10 mouse cellular contexts compared by ENCODE assay signal in genomic region chr12:57179465-57180188, GRCm38 (mm10). TPM values are rescaled to one million over a fixed set of nuclear protein-coding genes. Genes with fewer than 3 reads are reported as not detected.
A peak's percentile ranks its signal among the peaks of the same experiment; 100 is the strongest.
DNase-seq lines count a peak whose midpoint lies in the region; ATAC-seq and TF ChIP-seq lines count a peak whose summit lies in the region.
"Had no signal": no experiment of that assay in that cellular context is flagged by ENCODE, and none has a peak within 500 bp of the region (broad histone marks: within the 10 kb centered on the region; RNA-seq: fewer than 3 reads in every experiment).

No protein-coding gene starts in this region.

- H3K9me3 ChIP-seq in intestine, embryonic 16.5 days (ENCODE audit: control insufficient read depth, low read length): no peaks in the 10 kb centered on the region

- H3K27ac ChIP-seq in gastrocnemius, adult 2 months: peak overlapping the region; percentile 49
- H3K27ac ChIP-seq in intestine, embryonic 16.5 days (ENCODE audit: low read length): no peak overlapping the region

- H3K9ac ChIP-seq in intestine, embryonic 16.5 days (ENCODE audit: low read depth, low read length): no peak overlapping the region

- peak overlapping the region; percentile 15; the same call in 1 of the 2 replicates for H3K4me3 ChIP-seq in gastrocnemius, adult 2 months
- H3K4me3 ChIP-seq in intestine, embryonic 16.5 days (ENCODE audit: low read length): no peak overlapping the region

- H3K4me1 ChIP-seq in intestine, embryonic 16.5 days (ENCODE audit: control insufficient read depth, insufficient read depth, low read length): no peaks in the 10 kb centered on the region

- no peak for ATAC-seq in intestine, embryonic 16.5 days
- ATAC-seq: CD4-positive, CD25-positive, alpha-beta regulatory T cell, adult 4 months had no signal

- no peak overlapping the region for H3K4me2 ChIP-seq in intestine, embryonic 16.5 days (ENCODE audit: low read depth, low read length)

- intact Hi-C loops in gastrocnemius, adult 2 months (cut with DNase I): no loop called here

- TF ChIP-seq CTCF in gastrocnemius, adult 2 months (IDR thresholded peaks at IDR 0.05): no peak

- WGBS in intestine, embryonic 16.5 days: 41% methylated on average over 5 of the region's 5 CpGs

- peak; percentile 40 for DNase-seq in gastrocnemius, adult 2 months
- no peak for DNase-seq in gastrocnemius, postnatal 10 days
- DNase-seq in Muller cell, postnatal 12 days (ENCODE audit: inconsistent ontology term): peak; percentile 54
- DNase-seq in heart, adult 8-10 months (ENCODE audit: low spot score): peak; percentile 35
- DNase-seq in lung, postnatal 36 days: peak; percentile 27
- no peak for DNase-seq in ovary, postnatal 14 days (ENCODE audit: low spot score)
- no peak for DNase-seq in spleen, postnatal 36 days (ENCODE audit: low spot score in 2 of 2)

- no peaks in the 10 kb centered on the region; the same call in 1 of the 2 replicates for H3K27me3 ChIP-seq in intestine, embryonic 16.5 days (replicated peaks; ENCODE audit: control insufficient read depth, insufficient read depth, low read length)

- H3K36me3 ChIP-seq in intestine, embryonic 16.5 days (ENCODE audit: control insufficient read depth, insufficient read depth, low read length): no peaks in the 10 kb centered on the region

RNA-seq across cellular contexts. Expression of gene Slc25a21, which starts 17.6 kb away (rescaled TPM):
- under 1 TPM; 0.15 to 0.17 TPM for total RNA-seq in gastrocnemius, adult 2 months (2021)
- under 1 TPM; 0.35 to 0.54 TPM for total RNA-seq in gastrocnemius, postnatal 10 days (2021)
- total RNA-seq in heart, adult 8-10 months (2022): under 1 TPM; 0.20 to 0.72 (median 0.58) TPM
- polyA plus RNA-seq in intestine, embryonic 16.5 days (2015; fragmentation: Nextera tagmentation; extraction: Ambion mirVana): 0.21 and 0.71 TPM in 2 replicates
- total RNA-seq: monocyte, adult 5-6 weeks had no signal
- polyA plus RNA-seq: CD4-positive, CD25-positive, alpha-beta regulatory T cell, adult 4 months had no signal

RNA-seq across cellular contexts. Expression of gene Prps1l3, which starts 50.6 kb away (rescaled TPM):
- total RNA-seq in gastrocnemius, adult 2 months (2021): 10 to 100 TPM; 23.9 to 27.7 TPM
- 10 to 100 TPM; 22.0 to 27.7 TPM for total RNA-seq in gastrocnemius, postnatal 10 days (2021)
- 10 to 100 TPM; 16.0 to 19.4 (median 18.2) TPM for total RNA-seq in heart, adult 8-10 months (2022)
- polyA plus RNA-seq in intestine, embryonic 16.5 days (2015; fragmentation: Nextera tagmentation; extraction: Ambion mirVana): 54.2 and 59.2 TPM in 2 replicates

RNA-seq across cellular contexts. Expression of gene Mipol1, which starts 50.6 kb away (rescaled TPM):
- 1 to 10 TPM; 3.0 to 3.4 TPM for total RNA-seq in gastrocnemius, adult 2 months (2021)
- total RNA-seq in gastrocnemius, postnatal 10 days (2021): 1 to 10 TPM; 5.0 to 6.9 TPM
- total RNA-seq in heart, adult 8-10 months (2022): 1 to 10 TPM; 2.9 to 6.3 (median 4.0) TPM
- polyA plus RNA-seq in intestine, embryonic 16.5 days (2015; fragmentation: Nextera tagmentation; extraction: Ambion mirVana): 7.2 and 9.9 TPM in 2 replicates

Comparison
In these comparisons a context has a peak if more than half of its experiments do, and no peak if none do; other contexts are left out.
1. DNase-seq: peak in gastrocnemius, adult 2 months (single experiment), Muller cell, postnatal 12 days (single experiment), heart, adult 8-10 months (single experiment) and lung, postnatal 36 days (single experiment); none in gastrocnemius, postnatal 10 days (single experiment), ovary, postnatal 14 days (single experiment) and spleen, postnatal 36 days (0 of 2).